Mouse (Mus musculus) thymus, adult 2 months (tissue): ENCODE measurements at regions not wholly inside any gene's neighbourhood (a gene's known extent, or its start where the extent isn't known, plus 50 kb on each side); places are given as distances from the start of the nearest gene placed in this dataset.

Experiments
- CTCF ChIP-seq: fragments of 200-500 bp; IDR thresholded peaks from 2 replicates; pipeline ENCODE4 v1.5.1; 2012; ENCODE audit warnings: mild to moderate bottlenecking, control low read depth, low read length, moderate library complexity, borderline replicate concordance; ENCODE audit not compliant: control insufficient read depth, poor library complexity, insufficient read depth; ENCODE audit errors: extremely low read depth
- POLR2A ChIP-seq: fragments of 200-500 bp; IDR thresholded peaks from 2 replicates; pipeline ENCODE4 v1.6.1; 2012; ENCODE audit warnings: mild to moderate bottlenecking, low read length, control low read depth, moderate library complexity; ENCODE audit not compliant: control insufficient read depth, poor library complexity, insufficient read depth; ENCODE audit errors: extremely low read depth

DNA sequence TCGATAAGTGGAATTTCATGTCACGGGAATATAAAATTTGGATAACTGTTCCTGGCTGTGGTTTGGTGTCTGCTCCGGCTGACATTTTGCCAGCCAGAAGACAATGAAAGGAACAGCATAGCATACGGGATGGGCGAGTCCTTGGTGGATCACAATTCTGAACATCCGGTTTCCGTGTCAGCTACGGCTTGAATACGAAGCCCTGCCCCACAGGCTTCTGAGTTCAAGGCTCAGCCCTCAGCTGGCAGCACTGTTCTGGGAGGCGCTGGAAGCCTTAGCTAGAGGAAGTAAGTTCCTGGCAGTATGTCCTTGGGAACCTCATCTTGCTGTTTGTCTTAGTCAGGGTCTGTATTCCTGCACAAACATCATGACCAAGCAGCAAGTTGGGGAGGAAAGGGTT, 83.7 kb upstream of the Zfp644 start:
- TF ChIP-seq CTCF (no peak), POLR2A (no peak)
